Mouse (Mus musculus) brain, embryonic 14.5 days (tissue): ENCODE measurements around the gene Idh2. TPM values are rescaled to one million over a fixed set of nuclear protein-coding genes. Genes with fewer than 3 reads are reported as not detected.

Source experiments
- DNase-seq: peaks from one replicate; pipeline ENCODE4 v3.0.0-alpha.2; 2011; ENCODE audit warnings: low read depth
- CTCF ChIP-seq: fragments of 200-500 bp; IDR thresholded peaks from 2 replicates; pipeline ENCODE4 v1.5.1; 2012; ENCODE audit warnings: inconsistent platforms, mild to moderate bottlenecking, moderate library complexity, borderline replicate concordance; ENCODE audit not compliant: insufficient read depth, insufficient read length; ENCODE audit errors: extremely low read depth
- POLR2A ChIP-seq: fragments of 200-500 bp; IDR thresholded peaks from 2 replicates; pipeline ENCODE4 v1.6.1; 2012; ENCODE audit warnings: mild to moderate bottlenecking, inconsistent platforms, borderline replicate concordance; ENCODE audit not compliant: poor library complexity, insufficient read depth, insufficient read length, severe bottlenecking; ENCODE audit errors: extremely low read depth
- polyA plus RNA-seq: library from polyadenylated mRNA; depleted of rRNA; stranded (reverse); fragments of >200 nt; gene quantifications from 2 replicates; pipeline ENCODE4 v1.2.3, GENCODE M21; 2012

Gene Idh2
- polyA plus RNA-seq, 1 experiment: 230 TPM

GRCm38 (mm10) chr7:80074921-80075441, 40.2 kb downstream of the Idh2 start:
- TF ChIP-seq POLR2A (no peak), CTCF (no peak)
- DNase-seq: peak; percentile 39

GRCm38 (mm10) chr7:80073506-80073905, 41.7 kb downstream of the Idh2 start:
- no peak for TF ChIP-seq POLR2A
- no peak for TF ChIP-seq CTCF
- DNase-seq: no peak

- peak; percentile 71 for DNase-seq
- no peak for TF ChIP-seq CTCF
- TF ChIP-seq POLR2A: no peak
Measured at GRCm38 (mm10) chr7:80072297-80072696, 42.9 kb downstream of the Idh2 start.

GRCm38 (mm10) chr7:80071209-80071608, 44.0 kb downstream of the Idh2 start:
- TF ChIP-seq CTCF (no peak), POLR2A (no peak)
- DNase-seq: no peak

- TF ChIP-seq CTCF (no peak), POLR2A (no peak)
- DNase-seq: peak; percentile 84
Measured at GRCm38 (mm10) chr7:80069615-80070327, 45.4 kb downstream of the Idh2 start.

- TF ChIP-seq CTCF (no peak), POLR2A (no peak)
Measured at GRCm38 (mm10) chr7:80068341-80068740, 46.9 kb downstream of the Idh2 start.

GRCm38 (mm10) chr7:80066675-80067455, 48.3 kb downstream of the Idh2 start:
- no peak for DNase-seq
- TF ChIP-seq CTCF: no peak

More at GRCm38 (mm10) chr7:80068341-80068740, 46.9 kb downstream of the Idh2 start:
- DNase-seq: no peak

- no peak for DNase-seq
- TF ChIP-seq POLR2A (no peak), CTCF (no peak)
Measured at GRCm38 (mm10) chr7:80065250-80065649, 49.9 kb downstream of the Idh2 start.

GRCm38 (mm10) chr7:80063902-80064736, 51.1 kb downstream of the Idh2 start:
- DNase-seq: no peak
- TF ChIP-seq CTCF (no peak), POLR2A (no peak)

GRCm38 (mm10) chr7:80063244-80063643, 51.9 kb downstream of the Idh2 start:
- TF ChIP-seq CTCF (no peak), POLR2A (no peak)

More at GRCm38 (mm10) chr7:80063244-80063643, 51.9 kb downstream of the Idh2 start:
- no peak for DNase-seq
